Mouse (Mus musculus): ENCODE data around the gene Polr1e.

GRCm38 (mm10) chr4:44983131-44983740 lies 35.1 kb upstream of the Polr1e start:
- TF ChIP-seq CTCF (IDR thresholded peaks at IDR 0.05; ENCODE audit: insufficient read depth, low read length): no peak
- no peak for TF ChIP-seq POLR2A (IDR thresholded peaks at IDR 0.05; ENCODE audit: borderline replicate concordance, extremely low read depth, low read depth, low read length)
